Comparison of ENCODE assay signal across 8 mouse cellular contexts in the genomic region with DNA sequence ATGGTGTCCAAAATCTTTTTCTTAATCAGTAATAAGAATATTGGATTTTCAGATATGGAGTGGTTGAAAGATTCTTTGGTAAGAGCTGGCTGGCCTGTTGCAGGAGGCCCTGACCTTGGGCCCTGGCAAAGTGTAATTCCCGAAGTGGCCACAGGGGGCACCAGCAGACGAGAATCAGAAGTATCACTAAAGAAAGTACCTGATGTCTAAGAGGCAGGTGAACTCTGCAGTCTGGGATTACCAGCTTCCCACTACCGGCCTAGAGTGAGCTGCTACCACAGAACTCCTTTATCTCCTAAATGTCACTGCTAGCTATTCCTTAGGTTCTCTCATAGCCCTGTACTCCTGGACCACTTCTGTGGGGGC. TPM values are rescaled to one million over a fixed set of nuclear protein-coding genes. Genes with fewer than 3 reads are reported as not detected.
DNase-seq lines count a peak whose midpoint lies in the region; ATAC-seq and TF ChIP-seq lines count a peak whose summit lies in the region.

No protein-coding gene starts in this region.

- 0 out of 2 replicates have a peak, but pooled peaks have one; percentile 17 for TF ChIP-seq POLR2A in lung, adult 2 months (IDR thresholded peaks at IDR 0.05; ENCODE audit: borderline replicate concordance, extremely low read depth, low read depth, low read length)
- TF ChIP-seq POLR2A in spleen, adult 2 months (IDR thresholded peaks at IDR 0.05; ENCODE audit: low read depth, low read length) = no peak

- peaks cover 37% of the 10 kb centered on the region for H3K4me1 ChIP-seq in midbrain, embryonic 14.5 days (ENCODE audit: control insufficient read depth, insufficient read depth, low read length)
- peaks cover 48% of the 10 kb centered on the region for H3K4me1 ChIP-seq in midbrain, embryonic 16.5 days (ENCODE audit: control insufficient read depth, insufficient read depth, low read length)
- H3K4me1 ChIP-seq in embryonic facial prominence, embryonic 13.5 days = peaks cover 55% of the 10 kb centered on the region
- H3K4me1 ChIP-seq in lung, adult 2 months (ENCODE audit: control insufficient read depth, insufficient read depth, low read length) = peaks cover 11% of the 10 kb centered on the region
- peaks cover 19% of the 10 kb centered on the region for H3K4me1 ChIP-seq in spleen, adult 2 months (ENCODE audit: control insufficient read depth, insufficient read depth, insufficient read length)

- no peak overlapping the region for H3K4me3 ChIP-seq in midbrain, embryonic 14.5 days (replicated peaks; ENCODE audit: low read depth, low read length)
- no peak overlapping the region for H3K4me3 ChIP-seq in midbrain, embryonic 16.5 days (ENCODE audit: low read depth, low read length)
- H3K4me3 ChIP-seq in embryonic facial prominence, embryonic 13.5 days = 0 out of 2 replicates have a peak overlapping the region, but pooled peaks have one; percentile 1
- H3K4me3 ChIP-seq in lung, adult 2 months (replicated peaks; ENCODE audit: extremely low read depth, low read depth, low read length) = no peak overlapping the region
- no peak overlapping the region for H3K4me3 ChIP-seq in spleen, adult 2 months (ENCODE audit: extremely low read depth, insufficient read depth, insufficient read length)

- no peaks in the 10 kb centered on the region for H3K9me3 ChIP-seq in midbrain, embryonic 14.5 days (ENCODE audit: control insufficient read depth, low read length)
- H3K9me3 ChIP-seq in midbrain, embryonic 16.5 days (replicated peaks; ENCODE audit: control insufficient read depth, low read length, poor library complexity, severe bottlenecking) = no peaks in the 10 kb centered on the region
- H3K9me3 ChIP-seq in embryonic facial prominence, embryonic 13.5 days = no peaks in the 10 kb centered on the region

- H3K27ac ChIP-seq in midbrain, embryonic 14.5 days (replicated peaks; ENCODE audit: low read depth, low read length) = no peak overlapping the region
- H3K27ac ChIP-seq in midbrain, embryonic 16.5 days (ENCODE audit: low read length) = no peak overlapping the region
- no peak overlapping the region for H3K27ac ChIP-seq in embryonic facial prominence, embryonic 13.5 days
- peak overlapping the region; percentile 3; the same call in 1 of the 2 replicates for H3K27ac ChIP-seq in spleen, adult 2 months (ENCODE audit: insufficient read depth, low read length)

- H3K27me3 ChIP-seq in midbrain, embryonic 14.5 days (ENCODE audit: control insufficient read depth, insufficient read depth, low read length) = no peaks in the 10 kb centered on the region
- H3K27me3 ChIP-seq in midbrain, embryonic 16.5 days (ENCODE audit: control insufficient read depth, insufficient read depth, low read depth, low read length) = no peaks in the 10 kb centered on the region
- no peaks in the 10 kb centered on the region for H3K27me3 ChIP-seq in embryonic facial prominence, embryonic 13.5 days
- H3K27me3 ChIP-seq in spleen, adult 2 months (ENCODE audit: control insufficient read depth, insufficient read depth, low read length) = no peaks in the 10 kb centered on the region

- H3K36me3 ChIP-seq in midbrain, embryonic 14.5 days (ENCODE audit: control insufficient read depth, insufficient read depth, low read length) = peaks cover 18% of the 10 kb centered on the region
- H3K36me3 ChIP-seq in midbrain, embryonic 16.5 days (ENCODE audit: control insufficient read depth, insufficient read depth, low read length) = peaks cover 8% of the 10 kb centered on the region; the same call in 1 of the 2 replicates
- H3K36me3 ChIP-seq in embryonic facial prominence, embryonic 13.5 days = peaks cover 37% of the 10 kb centered on the region
- H3K36me3 ChIP-seq in spleen, adult 2 months (ENCODE audit: control insufficient read depth, insufficient read depth, low read length) = peaks cover 8% of the 10 kb centered on the region

- no peak overlapping the region for H3K4me2 ChIP-seq in midbrain, embryonic 14.5 days (ENCODE audit: low read length)
- no peak overlapping the region for H3K4me2 ChIP-seq in midbrain, embryonic 16.5 days (ENCODE audit: low read length)
- 0 out of 2 replicates have a peak overlapping the region, but pooled peaks have one; percentile 9 for H3K4me2 ChIP-seq in embryonic facial prominence, embryonic 13.5 days

- no peak for ATAC-seq in midbrain, embryonic 14.5 days (ENCODE audit: low FRiP score, low TSS enrichment)
- ATAC-seq in midbrain, embryonic 16.5 days = no peak
- ATAC-seq in embryonic facial prominence, embryonic 13.5 days (ENCODE audit: insufficient number of reproducible peaks, insufficient read depth, low FRiP score, low TSS enrichment, low read depth) = no peak
- no peak for ATAC-seq in erythroblast, adult 5-6 weeks (replicated peaks; ENCODE audit: low FRiP score, poor library complexity, severe bottlenecking)

- no peak overlapping the region for H3K9ac ChIP-seq in midbrain, embryonic 14.5 days (replicated peaks; ENCODE audit: low read length)
- no peak overlapping the region for H3K9ac ChIP-seq in midbrain, embryonic 16.5 days (ENCODE audit: low read depth, low read length)
- no peak overlapping the region for H3K9ac ChIP-seq in embryonic facial prominence, embryonic 13.5 days

- 4% methylated on average over 3 of the region's 3 CpGs for WGBS in midbrain, embryonic 14.5 days
- 3% methylated on average over 3 of the region's 3 CpGs for whole genome bisulfite sequencing in midbrain, embryonic 16.5 days
- WGBS in embryonic facial prominence, embryonic 13.5 days = 4% methylated on average over 3 of the region's 3 CpGs
- 9% methylated on average over 3 of the region's 3 CpGs for WGBS in lung, adult 2 months
- 6% methylated on average over 3 of the region's 3 CpGs for WGBS in spleen, adult 2 months

- peak; percentile 86 for DNase-seq in midbrain, embryonic 14.5 days
- DNase-seq in adrenal gland, postnatal 25 days = peak; percentile 90
- DNase-seq in kidney, adult 8-10 months = peak; percentile 89 to 97
- DNase-seq in lung, adult 2 months = peak; percentile 93
- peak; percentile 67 to 91 for DNase-seq in spleen, adult 2 months (ENCODE audit: low read depth in 1 of 2, low spot score in 2 of 2)

- peak; percentile 85 for TF ChIP-seq CTCF in lung, adult 2 months (IDR thresholded peaks at IDR 0.05; ENCODE audit: insufficient read depth, low read length)
- peak; percentile 76; the same call in 1 of the 2 replicates for TF ChIP-seq CTCF in spleen, adult 2 months (IDR thresholded peaks at IDR 0.05; ENCODE audit: extremely low read depth, insufficient read depth, insufficient read length, insufficient replicate concordance)

RNA-seq across cellular contexts. Expression of gene Per1, which starts 2.6 kb away (rescaled TPM):
- 9.3 and 13.1 TPM in 2 replicates for polyA plus RNA-seq in midbrain, embryonic 14.5 days (2014; fragmentation: Nextera tagmentation; extraction: Ambion mirVana)
- 12.4 TPM in 2 replicates for polyA plus RNA-seq in midbrain, embryonic 16.5 days (2015; fragmentation: Nextera tagmentation; extraction: Ambion mirVana)
- 66.5 and 84.7 TPM in 2 replicates for total RNA-seq in adrenal gland, postnatal 25 days (2021)
- 11.1 and 11.5 TPM in 2 replicates for polyA plus RNA-seq in embryonic facial prominence, embryonic 13.5 days (2015; fragmentation: Nextera tagmentation; extraction: Ambion mirVana)
- 36.8 and 78.5 TPM in 2 replicates for polyA plus RNA-seq in lung, adult 2 months (2012; rRNA removed)
- polyA plus RNA-seq in spleen, adult 2 months (2012; rRNA removed) = 23.3 and 25.7 TPM in 2 replicates
- total RNA-seq in erythroblast, adult 5-6 weeks (2015; ENCODE audit: low replicate concordance) = 2.3 and 3.1 TPM in 2 replicates
- total RNA-seq in erythroblast, adult 5-6 weeks (2017; ENCODE audit: low replicate concordance) = 1.7 and 1.9 TPM in 2 replicates

RNA-seq across cellular contexts. Expression of gene Vamp2, which starts 4.1 kb away (rescaled TPM):
- polyA plus RNA-seq in midbrain, embryonic 14.5 days (2014; fragmentation: Nextera tagmentation; extraction: Ambion mirVana) = 258 and 260 TPM in 2 replicates
- polyA plus RNA-seq in midbrain, embryonic 16.5 days (2015; fragmentation: Nextera tagmentation; extraction: Ambion mirVana) = 335 and 438 TPM in 2 replicates
- total RNA-seq in adrenal gland, postnatal 25 days (2021) = 143 and 163 TPM in 2 replicates
- polyA plus RNA-seq in embryonic facial prominence, embryonic 13.5 days (2015; fragmentation: Nextera tagmentation; extraction: Ambion mirVana) = 91.5 and 101 TPM in 2 replicates
- polyA plus RNA-seq in lung, adult 2 months (2012; rRNA removed) = 120 and 129 TPM in 2 replicates
- polyA plus RNA-seq in spleen, adult 2 months (2012; rRNA removed) = 94.2 and 95.7 TPM in 2 replicates
- total RNA-seq in erythroblast, adult 5-6 weeks (2015; ENCODE audit: low replicate concordance) = 50.3 and 58.7 TPM in 2 replicates
- 12.4 and 17.8 TPM in 2 replicates for total RNA-seq in erythroblast, adult 5-6 weeks (2017; ENCODE audit: low replicate concordance)

RNA-seq across cellular contexts. Expression of gene Tmem107, which starts 21.8 kb away (rescaled TPM):
- 28.0 and 36.5 TPM in 2 replicates for polyA plus RNA-seq in midbrain, embryonic 14.5 days (2014; fragmentation: Nextera tagmentation; extraction: Ambion mirVana)
- polyA plus RNA-seq in midbrain, embryonic 16.5 days (2015; fragmentation: Nextera tagmentation; extraction: Ambion mirVana) = 41.2 and 44.0 TPM in 2 replicates
- 18.3 and 21.8 TPM in 2 replicates for total RNA-seq in adrenal gland, postnatal 25 days (2021)
- 47.2 and 48.2 TPM in 2 replicates for polyA plus RNA-seq in embryonic facial prominence, embryonic 13.5 days (2015; fragmentation: Nextera tagmentation; extraction: Ambion mirVana)
- polyA plus RNA-seq in lung, adult 2 months (2012; rRNA removed) = 69.8 and 75.7 TPM in 2 replicates
- 7.0 and 14.6 TPM in 2 replicates for polyA plus RNA-seq in spleen, adult 2 months (2012; rRNA removed)
- total RNA-seq in erythroblast, adult 5-6 weeks (2015; ENCODE audit: low replicate concordance) = 2.3 and 6.1 TPM in 2 replicates
- 2.9 and 3.9 TPM in 2 replicates for total RNA-seq in erythroblast, adult 5-6 weeks (2017; ENCODE audit: low replicate concordance)

RNA-seq across cellular contexts. Expression of gene Hes7, which starts 27.8 kb away (rescaled TPM):
- polyA plus RNA-seq in midbrain, embryonic 14.5 days (2014; fragmentation: Nextera tagmentation; extraction: Ambion mirVana) = 0.26 and 0.78 TPM in 2 replicates
- 0.75 and 1.1 TPM in 2 replicates for polyA plus RNA-seq in midbrain, embryonic 16.5 days (2015; fragmentation: Nextera tagmentation; extraction: Ambion mirVana)
- total RNA-seq in adrenal gland, postnatal 25 days (2021) = not detected in 2 replicates
- 0.44 and 0.47 TPM in 2 replicates for polyA plus RNA-seq in embryonic facial prominence, embryonic 13.5 days (2015; fragmentation: Nextera tagmentation; extraction: Ambion mirVana)
- 0.25 and 0.95 TPM in 2 replicates for polyA plus RNA-seq in lung, adult 2 months (2012; rRNA removed)
- 0.44 and 0.55 TPM in 2 replicates for polyA plus RNA-seq in spleen, adult 2 months (2012; rRNA removed)
- not detected in 2 replicates for total RNA-seq in erythroblast, adult 5-6 weeks (2015; ENCODE audit: low replicate concordance)
- not detected in 2 replicates for total RNA-seq in erythroblast, adult 5-6 weeks (2017; ENCODE audit: low replicate concordance)

RNA-seq across cellular contexts. Expression of gene 9130213A22Rik, which starts 30.0 kb away (rescaled TPM):
- 0.22 and 0.23 TPM in 2 replicates for polyA plus RNA-seq in midbrain, embryonic 14.5 days (2014; fragmentation: Nextera tagmentation; extraction: Ambion mirVana)
- polyA plus RNA-seq in midbrain, embryonic 16.5 days (2015; fragmentation: Nextera tagmentation; extraction: Ambion mirVana) = 0.49 and 0.65 TPM in 2 replicates
- total RNA-seq in adrenal gland, postnatal 25 days (2021) = 1.2 and 1.6 TPM in 2 replicates
- polyA plus RNA-seq in embryonic facial prominence, embryonic 13.5 days (2015; fragmentation: Nextera tagmentation; extraction: Ambion mirVana) = 0.13 and 0.17 TPM in 2 replicates
- 1.1 and 1.2 TPM in 2 replicates for polyA plus RNA-seq in lung, adult 2 months (2012; rRNA removed)
- polyA plus RNA-seq in spleen, adult 2 months (2012; rRNA removed) = 0.40 and 0.69 TPM in 2 replicates
- total RNA-seq in erythroblast, adult 5-6 weeks (2015; ENCODE audit: low replicate concordance) = not detected in 2 replicates
- not detected in 2 replicates for total RNA-seq in erythroblast, adult 5-6 weeks (2017; ENCODE audit: low replicate concordance)
